Mouse (Mus musculus) embryo, embryonic 10 days (tissue): ENCODE data around the gene Hfe2.

ENCODE experiments used
- DNase-seq: peaks from one replicate; pipeline ENCODE4 v3.0.0-alpha.2; 2015; ENCODE audit warnings: low spot score

Hfe2 gene

GRCm38 (mm10) chr3:96558668-96559196, 33.8 kb downstream of the Hfe2 start:
- DNase-seq, result no peak

DNA sequence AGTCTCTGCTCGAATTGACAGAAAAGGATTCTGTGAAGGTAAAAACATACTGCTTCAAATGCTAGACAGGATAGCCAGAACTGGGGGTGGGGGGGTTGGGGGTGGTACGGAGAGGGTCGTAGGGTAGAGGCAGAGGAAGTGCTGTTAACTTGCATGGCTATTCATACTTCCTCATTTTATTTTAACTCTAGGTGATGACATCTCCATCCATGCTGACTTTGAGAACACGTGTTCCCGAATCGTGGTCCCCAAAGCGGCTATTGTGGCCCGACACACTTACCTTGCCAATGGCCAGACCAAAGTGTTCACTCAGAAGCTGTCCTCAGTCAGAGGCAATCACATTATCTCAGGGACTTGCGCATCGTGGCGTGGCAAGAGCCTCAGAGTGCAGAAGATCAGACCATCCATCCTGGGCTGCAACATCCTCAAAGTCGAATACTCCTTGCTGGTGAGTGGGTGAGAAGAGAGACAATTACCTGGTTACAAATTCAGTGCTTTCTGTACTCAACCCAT, 34.5 kb downstream of the Hfe2 start:
- DNase-seq, result no peak

DNA sequence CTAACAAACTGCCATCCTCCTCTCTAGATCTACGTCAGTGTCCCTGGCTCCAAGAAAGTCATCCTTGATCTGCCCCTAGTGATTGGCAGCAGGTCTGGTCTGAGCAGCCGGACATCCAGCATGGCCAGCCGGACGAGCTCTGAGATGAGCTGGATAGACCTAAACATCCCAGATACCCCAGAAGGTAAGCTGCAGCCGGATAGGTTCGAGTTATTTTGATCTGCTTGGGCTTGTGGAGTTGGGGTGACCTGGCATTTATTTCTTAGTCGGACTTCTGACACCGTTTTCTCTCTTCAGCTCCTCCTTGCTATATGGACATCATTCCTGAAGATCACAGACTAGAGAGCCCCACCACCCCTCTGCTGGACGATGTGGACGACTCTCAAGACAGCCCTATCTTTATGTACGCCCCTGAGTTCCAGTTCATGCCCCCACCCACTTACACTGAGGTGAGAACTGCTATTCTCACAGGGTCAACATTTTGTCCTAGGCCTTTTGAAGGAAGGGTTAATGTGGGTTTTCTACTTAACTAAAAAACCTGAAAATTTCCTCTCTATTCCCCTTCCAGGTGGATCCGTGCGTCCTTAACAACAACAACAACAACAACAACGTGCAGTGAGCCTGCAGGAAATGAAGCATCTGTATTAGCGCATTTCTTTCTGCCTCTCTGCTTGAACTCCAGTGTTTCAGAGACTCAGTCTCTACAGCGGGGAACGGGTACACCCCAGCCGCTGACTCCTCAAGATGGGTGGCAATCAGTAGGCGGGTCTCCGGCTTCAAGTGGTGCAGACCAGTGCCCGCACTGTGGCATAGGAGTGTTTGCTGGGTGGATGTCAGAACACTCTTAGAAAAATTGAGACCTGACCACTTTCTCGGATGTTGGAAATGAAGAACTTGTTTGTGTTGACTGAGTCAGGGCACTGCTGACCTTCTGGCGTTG, 35.2 kb downstream of the Hfe2 start:
- no peak for DNase-seq

DNA sequence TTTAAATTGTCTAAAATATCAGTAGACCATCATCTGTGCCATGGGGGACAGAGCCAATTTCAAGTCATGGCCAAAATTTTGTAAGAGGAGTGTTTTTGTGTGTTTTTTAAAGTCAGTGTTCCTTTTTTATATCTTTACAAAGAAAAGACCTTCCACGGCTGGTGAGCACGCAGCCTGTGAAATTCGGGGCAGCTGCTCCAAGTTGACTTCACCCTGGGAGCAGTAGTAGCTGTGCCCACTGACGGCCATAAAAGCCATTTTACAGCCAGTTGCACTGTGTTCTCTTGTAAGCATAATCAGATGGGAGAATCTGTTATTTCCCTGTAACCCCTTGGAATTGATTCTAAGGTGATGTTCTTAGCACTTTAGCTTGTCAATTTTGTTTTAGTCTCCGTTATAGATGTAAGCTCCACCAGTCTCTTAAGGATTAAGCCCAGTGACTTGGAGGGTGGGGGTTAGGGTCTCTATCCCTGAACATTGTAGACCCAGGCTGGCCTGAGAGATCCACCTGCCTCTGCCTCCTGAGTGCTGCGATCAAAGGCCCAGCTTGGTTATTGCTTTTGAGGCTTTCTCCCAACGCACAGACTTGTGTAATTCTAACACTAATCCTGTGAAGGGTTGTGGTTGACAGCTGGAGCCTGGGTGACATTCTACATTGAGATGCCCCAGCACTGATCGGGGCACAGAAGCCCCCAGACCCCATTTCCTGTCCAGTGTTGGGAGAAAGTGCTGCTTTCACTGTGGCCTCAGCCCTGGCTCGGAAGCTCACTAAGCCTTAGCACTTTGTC, 36.1 kb downstream of the Hfe2 start:
- DNase-seq, result no peak

- DNase-seq, result no peak
These were observed 37.1 kb downstream of the Hfe2 start for GRCm38 (mm10) chr3:96561946-96562681.

- DNase-seq, result no peak
These were observed 38.3 kb downstream of the Hfe2 start for GRCm38 (mm10) chr3:96563267-96563666.

- DNase-seq, result no peak
These were observed 39.1 kb downstream of the Hfe2 start for GRCm38 (mm10) chr3:96563911-96564632.

- no peak for DNase-seq
These were observed 39.7 kb downstream of the Hfe2 start for GRCm38 (mm10) chr3:96564633-96565032.

GRCm38 (mm10) chr3:96565105-96565504, 40.1 kb downstream of the Hfe2 start:
- no peak for DNase-seq

GRCm38 (mm10) chr3:96566661-96567450, 41.9 kb downstream of the Hfe2 start:
- no peak for DNase-seq

- no peak for DNase-seq
These were observed 43.6 kb downstream of the Hfe2 start for GRCm38 (mm10) chr3:96568605-96569004.

DNA sequence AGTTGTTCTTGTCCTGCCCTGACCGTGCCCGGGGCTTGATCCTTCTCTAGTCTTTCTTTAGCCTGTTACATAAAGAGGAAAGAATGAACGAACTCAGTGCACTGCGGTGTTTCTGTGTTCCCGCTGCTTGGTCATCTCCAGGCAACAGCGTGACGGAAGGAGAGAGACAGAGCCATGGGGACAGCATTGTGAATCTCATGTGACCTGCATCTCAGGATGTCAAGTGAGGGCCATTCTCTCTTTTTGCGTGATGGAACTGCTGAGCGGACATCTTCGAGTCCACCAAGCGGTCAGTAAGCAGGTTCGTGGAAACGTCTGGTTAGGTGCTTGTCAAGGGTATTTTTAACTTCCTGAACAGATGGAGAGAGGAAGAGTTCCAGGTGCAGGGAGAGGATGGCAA, 44.5 kb downstream of the Hfe2 start:
- no peak for DNase-seq

- no peak for DNase-seq
These were observed 45.1 kb downstream of the Hfe2 start for GRCm38 (mm10) chr3:96569966-96570605.

DNA sequence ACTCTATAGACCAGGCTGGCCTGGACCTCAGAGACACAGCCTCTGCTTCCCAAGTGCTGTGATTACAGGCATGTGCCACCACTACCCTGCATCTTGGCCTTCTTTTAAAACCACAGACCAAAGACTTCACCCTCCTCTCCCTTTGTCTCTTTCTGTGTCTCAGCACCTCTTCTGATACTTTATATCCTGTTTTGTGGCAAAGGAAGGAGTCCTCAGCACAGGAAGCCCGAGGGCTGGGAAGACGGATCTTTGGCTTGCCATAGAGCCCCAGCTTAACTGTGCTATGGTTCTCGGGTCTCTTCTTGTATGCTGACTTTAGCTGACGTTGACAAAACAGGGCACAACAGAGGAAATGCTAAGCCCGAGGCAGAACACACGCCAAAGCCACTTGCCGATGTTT, 45.7 kb downstream of the Hfe2 start:
- no peak for DNase-seq

DNA sequence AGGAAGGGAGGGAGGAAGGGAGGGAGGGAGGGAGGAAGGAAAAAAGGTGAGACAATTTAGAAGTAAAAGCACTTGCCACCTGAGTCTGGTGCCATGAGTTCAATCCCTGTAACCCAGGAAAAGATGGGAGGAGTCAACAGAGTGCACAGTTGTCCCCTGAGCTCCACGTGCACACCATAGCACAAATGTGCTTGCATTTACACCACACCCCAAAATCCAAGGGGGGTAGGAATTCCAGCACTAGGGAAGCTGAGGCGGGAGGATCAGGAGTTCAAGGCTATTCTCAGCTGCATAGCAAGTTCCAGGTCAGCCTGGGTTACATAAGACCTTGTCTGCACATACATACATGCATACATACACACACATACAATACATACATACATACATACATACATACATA, 46.4 kb downstream of the Hfe2 start:
- no peak for DNase-seq

- DNase-seq, result no peak
These were observed 47.1 kb downstream of the Hfe2 start for GRCm38 (mm10) chr3:96571896-96572698.

GRCm38 (mm10) chr3:96573611-96574511, 48.9 kb downstream of the Hfe2 start:
- DNase-seq, result no peak
